Mouse (Mus musculus) cortical plate, adult 2 months (tissue): Measurements from ENCODE around the gene Adora1.

Experiments used
- CTCF ChIP-seq: fragments of 200-500 bp; IDR thresholded peaks from 2 replicates; pipeline ENCODE4 v1.5.1; 2011; ENCODE audit warnings: mild to moderate bottlenecking, control low read depth, low read length; ENCODE audit not compliant: insufficient read depth; ENCODE audit errors: extremely low read depth
- POLR2A ChIP-seq: fragments of 200-500 bp; IDR thresholded peaks from 2 replicates; pipeline ENCODE4 v1.6.1; 2011; ENCODE audit warnings: mild to moderate bottlenecking, low read length, control low read depth; ENCODE audit not compliant: insufficient read depth; ENCODE audit errors: extremely low read depth

DNA sequence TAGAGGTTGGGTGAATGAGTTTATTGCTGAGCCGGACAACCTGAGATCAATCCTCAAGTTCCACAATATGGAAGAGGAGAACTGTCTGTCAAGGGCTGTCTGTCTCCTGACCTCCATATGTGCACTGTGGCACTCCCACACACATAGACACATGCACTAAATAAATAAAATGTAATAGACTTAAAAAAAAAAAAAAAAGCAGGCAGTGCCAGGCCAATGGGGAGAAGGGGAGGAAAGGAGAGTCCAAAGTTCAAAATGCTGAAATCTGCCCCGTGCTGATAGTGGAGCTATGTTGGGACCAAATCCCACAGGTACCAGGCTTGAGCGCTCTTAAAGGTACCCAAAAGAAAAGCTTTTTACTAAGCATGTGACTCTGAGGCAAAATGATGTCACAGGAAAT, 2.2 kb upstream of the Adora1 start:
- TF ChIP-seq CTCF = no peak
- no peak for TF ChIP-seq POLR2A
